Mouse (Mus musculus) v-Abl transformed pro-B cells (cell line): ENCODE data around the gene Spock1.
"Not testable (repeated sequence)": the region's sequence is repeated elsewhere in the genome, so short reads cannot be mapped to it uniquely, and the experiment has no call there.

ENCODE experiments used
- in situ Hi-C, 2 experiments: fragments of 400-800 bp; cut with MboI; formaldehyde crosslinking; loops; one replicate each; pipeline ENCODE4 v1.15.1; 2025; ENCODE audit not compliant: unreplicated experiment in 2 of 2

Spock1 gene

DNA sequence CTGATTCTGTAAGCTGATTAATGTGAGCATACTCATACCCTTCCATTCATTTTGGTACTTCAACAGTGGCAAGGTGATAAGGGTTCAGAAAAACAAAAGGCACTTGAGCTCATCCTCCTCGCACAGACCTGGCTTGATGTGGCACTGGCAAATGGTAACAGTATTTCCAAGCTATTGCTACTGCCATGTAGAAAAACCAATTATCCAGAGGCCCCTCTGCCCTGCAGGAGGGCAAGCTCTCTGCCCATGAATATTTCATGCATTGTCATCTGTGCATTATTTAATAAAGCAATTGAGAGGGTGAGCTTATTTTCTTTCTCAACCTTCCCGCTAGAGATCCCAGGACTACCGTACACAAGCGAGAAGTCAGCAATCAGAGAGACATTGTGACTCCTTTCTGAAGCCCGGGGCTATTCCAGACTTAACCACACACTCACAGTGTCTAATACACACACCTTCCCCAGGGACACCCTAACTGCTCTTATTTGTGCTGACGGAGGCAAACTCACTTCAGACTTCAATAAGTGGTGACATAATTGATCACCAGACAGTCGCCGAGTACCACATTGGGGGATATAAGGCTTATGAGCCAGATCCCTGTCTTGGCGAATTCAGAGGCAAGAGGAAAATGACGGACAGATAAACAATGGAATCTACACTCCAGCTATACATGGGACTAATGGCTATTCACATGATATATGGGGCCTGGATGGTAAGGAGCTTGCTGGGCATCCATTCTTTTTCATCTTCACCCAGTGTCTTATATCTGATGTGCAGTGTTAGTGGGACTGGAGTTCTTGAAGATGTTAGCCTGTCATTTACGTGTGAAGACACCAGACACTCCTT, 296.6 kb downstream of the Spock1 start:
- in situ Hi-C loops: no loop called here

- in situ Hi-C loops: no loop called here
Measured at GRCm38 (mm10) chr13:57609946-57610345, 298.2 kb downstream of the Spock1 start.

GRCm38 (mm10) chr13:57604437-57604836, 303.7 kb downstream of the Spock1 start:
- in situ Hi-C loops: no loop called here

- in situ Hi-C loops: no loop called here
Measured at GRCm38 (mm10) chr13:57603226-57603625, 304.9 kb downstream of the Spock1 start.

DNA sequence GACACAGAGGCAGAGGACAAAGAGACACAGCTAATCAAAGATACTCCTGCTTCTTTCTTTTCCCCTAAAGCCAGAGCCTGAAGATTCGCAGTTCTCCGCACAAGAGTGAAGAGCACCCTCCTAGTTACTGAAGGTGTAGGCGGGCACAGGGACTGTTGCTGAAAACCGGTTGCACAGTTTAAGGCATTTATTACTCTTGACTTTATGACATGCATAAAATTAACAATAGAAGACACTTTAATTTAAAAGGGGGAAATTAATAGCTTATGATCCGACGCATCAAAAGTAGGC, 312.4 kb downstream of the Spock1 start:
- in situ Hi-C loops: no loop called here

DNA sequence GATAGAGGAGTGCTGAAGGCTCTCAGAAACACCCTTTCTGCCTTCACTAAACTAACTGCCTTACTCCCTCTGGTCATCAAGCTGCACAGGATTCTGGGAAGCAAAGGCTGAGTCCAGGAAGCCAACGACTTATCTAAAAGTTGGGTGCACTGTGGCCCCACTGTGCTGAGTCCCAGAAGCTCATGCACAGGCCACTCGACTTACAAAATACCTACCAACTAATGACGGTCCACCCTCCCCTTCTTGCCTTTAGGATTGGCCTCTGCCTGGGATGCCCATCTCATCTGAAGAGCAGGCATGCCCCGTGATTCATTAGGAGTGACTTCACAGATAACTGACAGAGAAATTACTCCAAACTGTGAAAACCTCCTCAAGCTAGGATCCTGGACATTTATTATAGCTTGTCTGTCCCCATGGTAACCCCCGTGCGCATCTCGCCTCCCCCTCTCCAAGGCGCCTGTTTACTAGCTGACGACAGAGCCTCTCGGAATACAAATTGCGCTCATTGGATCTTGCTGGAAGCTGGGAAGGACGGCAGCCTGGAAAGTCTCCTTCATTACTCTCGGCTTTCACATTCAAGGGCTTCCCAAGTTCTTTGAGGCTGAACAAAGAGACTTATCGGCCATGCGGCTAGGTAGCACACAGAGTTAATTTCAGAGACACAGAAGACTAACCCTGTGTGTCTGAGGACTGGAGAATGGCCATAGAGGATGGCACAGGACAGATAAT, 312.9 kb downstream of the Spock1 start:
- in situ Hi-C loops: no loop called here

GRCm38 (mm10) chr13:57589338-57589914, 318.7 kb downstream of the Spock1 start:
- in situ Hi-C loops: not testable (repeated sequence)

DNA sequence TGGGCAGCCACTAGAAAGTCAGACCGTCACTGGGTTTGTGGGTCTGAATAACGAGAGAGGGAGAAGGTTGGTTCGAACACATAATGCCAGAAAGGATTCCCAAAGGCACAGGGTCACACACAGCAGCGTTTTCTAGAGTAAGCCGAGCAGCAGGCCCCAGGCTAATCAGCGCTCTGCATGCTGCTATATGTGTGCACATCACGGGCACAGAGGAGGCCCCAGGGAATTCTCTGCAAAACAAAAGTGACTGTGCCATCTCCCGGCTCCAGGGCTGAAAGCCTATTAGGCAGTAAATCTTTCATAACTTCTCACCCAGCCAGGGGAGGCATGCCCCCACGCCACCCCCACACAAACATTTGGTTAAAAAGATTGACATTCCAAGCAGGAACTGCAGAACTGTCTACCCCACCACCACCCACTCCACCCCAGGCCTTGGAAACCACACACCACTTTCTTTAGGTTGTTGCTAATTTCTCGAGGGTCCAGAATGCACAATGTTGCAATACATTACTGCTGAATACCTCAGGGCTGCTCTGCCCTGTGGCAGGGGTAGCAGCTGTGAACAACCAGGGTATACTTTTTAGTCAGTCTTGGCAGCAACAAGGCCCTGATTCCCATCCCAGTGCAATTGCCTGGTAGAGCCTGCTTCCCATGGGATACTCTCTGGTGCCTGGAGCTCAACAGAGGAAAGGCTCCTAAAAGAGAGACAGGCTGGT, 319.4 kb downstream of the Spock1 start:
- in situ Hi-C loops: no loop called here

DNA sequence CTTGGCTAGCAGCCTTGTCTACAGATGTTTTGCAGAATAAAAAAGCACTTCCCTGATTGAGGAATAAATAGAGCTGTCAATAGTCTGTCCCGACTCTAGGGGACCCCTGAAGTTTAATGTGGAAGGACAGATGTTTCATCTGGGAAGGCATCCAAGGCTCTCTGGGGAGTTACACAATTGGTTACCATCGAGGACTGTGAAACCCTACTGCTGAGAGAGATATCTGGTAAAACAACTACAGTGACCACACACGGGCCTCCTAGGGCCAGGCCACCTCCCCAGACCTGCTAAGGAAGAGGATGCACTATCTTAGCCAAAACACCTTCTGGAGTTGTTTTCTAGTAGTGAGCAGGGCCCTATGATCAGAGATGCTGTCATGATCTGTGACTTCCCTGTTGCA, 323.0 kb downstream of the Spock1 start:
- in situ Hi-C loops: no loop called here

- in situ Hi-C loops: no loop called here
Measured at GRCm38 (mm10) chr13:57582314-57582976, 325.7 kb downstream of the Spock1 start.

DNA sequence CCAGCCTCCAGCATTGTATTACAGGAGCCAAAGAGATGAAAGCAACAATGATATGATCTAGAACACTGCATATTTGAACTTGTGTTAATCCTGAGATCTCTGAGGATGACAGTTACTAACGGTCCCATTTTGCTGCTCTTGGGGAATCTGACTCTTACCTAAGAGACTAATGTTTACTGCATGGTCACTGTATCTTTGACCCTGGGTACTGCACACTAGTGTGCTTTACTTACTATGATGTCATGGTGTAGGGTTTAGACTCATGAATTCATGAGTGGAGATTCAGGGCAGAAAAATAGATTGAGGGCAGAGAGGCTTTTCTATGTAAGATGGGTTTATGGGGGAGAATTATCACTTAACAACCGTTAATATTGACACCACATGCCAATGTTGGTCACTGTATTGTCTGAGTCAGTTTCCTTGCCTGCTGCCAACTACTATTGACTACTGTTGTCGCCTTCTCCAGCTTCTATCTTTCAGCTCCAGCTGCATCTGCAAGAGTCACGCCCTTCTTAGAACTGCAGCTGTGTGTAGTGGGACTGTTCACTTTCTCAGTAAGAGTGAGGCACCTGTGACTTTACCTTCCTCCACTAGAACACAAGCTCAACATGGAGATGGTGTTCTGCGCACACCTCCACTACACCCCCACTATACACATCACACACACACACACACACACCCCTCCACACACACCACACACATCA, 330.4 kb downstream of the Spock1 start:
- in situ Hi-C loops: no loop called here

DNA sequence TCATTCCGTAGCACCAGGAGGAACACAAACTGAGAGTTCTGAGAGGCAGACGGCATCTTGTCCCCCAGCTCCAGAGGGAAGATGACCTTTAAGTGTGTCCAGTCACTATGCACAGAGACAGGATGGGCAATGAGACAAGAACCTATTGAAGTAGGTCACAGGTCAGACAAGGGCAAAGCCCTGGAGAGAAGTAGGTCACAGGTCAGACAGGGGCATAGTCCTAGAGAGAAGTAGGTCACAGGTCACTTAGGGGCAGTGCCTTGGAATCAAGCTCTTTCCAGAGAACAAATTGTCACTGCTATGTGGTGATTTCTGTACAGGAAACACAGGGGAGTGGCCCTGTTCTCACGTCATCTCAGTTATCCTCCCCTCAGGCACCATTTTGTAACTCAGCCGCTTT, 334.6 kb downstream of the Spock1 start:
- in situ Hi-C loops: no loop called here

GRCm38 (mm10) chr13:57568404-57568803, 339.7 kb downstream of the Spock1 start:
- in situ Hi-C loops: no loop called here

DNA sequence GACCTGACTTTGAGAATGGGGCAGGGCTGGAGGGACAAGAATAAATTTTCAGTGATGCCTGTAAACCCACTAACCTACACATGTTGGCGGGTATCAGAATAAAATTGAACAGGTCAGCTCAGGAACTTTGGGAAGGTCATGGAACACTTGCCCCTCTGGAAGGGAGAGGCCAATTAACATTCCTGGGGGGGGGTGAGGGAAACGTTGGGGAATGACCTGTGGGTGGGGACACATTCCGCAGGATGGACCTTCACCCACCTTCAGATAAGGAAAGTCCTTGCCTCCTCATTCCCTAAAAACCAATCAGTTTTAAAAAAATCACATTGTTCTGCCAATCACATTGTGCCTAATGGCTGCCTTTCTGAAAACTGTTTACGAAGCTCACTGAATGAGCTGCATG, 352.9 kb downstream of the Spock1 start:
- in situ Hi-C loops: no loop called here

DNA sequence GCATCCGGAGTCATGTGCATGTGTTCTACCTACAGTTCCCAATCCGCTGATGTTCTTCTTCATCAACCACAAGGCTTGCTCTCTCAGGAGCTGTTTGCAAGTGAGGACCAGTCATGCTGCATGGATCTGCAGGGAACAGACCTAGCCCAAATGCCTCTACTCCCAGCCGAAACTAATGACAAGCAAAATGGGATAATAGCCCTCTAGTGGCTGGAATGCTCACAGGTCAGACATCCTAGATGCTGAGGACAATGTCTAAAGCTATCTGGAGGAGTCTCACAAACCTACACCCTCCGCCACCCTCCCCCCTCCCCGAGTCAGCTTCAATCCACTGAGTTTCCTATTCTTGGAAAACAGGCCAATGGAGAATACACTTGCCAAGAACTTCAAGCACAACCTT, 358.4 kb downstream of the Spock1 start:
- in situ Hi-C loops: no loop called here

DNA sequence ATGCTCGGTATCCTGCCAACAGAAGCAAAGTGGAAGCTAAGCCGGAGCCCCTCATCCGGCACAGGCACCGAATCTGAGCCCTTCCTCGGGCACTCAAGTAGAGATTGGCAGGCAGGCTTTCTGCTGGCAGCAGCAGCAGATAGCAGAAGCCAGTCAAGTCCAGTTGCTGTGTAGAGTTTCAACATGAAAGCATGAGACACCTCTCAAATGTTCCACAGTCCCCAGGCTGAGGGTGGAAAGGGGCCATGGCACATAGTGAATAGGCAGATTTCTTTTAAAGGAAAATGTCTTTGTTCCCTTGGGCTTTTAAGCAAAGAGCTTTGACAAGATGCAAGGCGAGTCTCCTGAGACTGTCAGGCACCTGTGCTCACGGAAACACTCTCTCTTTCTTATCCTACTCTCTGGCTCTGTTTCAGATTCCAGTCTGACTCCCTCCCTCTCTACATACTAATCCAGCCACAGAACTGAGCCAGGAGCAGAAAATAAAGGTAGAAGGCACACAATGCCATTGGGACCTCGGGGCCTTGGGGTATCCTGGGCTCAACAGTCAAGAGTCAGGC, 371.1 kb downstream of the Spock1 start:
- in situ Hi-C loops: no loop called here

GRCm38 (mm10) chr13:57534325-57534724, 373.8 kb downstream of the Spock1 start:
- in situ Hi-C loops: no loop called here

DNA sequence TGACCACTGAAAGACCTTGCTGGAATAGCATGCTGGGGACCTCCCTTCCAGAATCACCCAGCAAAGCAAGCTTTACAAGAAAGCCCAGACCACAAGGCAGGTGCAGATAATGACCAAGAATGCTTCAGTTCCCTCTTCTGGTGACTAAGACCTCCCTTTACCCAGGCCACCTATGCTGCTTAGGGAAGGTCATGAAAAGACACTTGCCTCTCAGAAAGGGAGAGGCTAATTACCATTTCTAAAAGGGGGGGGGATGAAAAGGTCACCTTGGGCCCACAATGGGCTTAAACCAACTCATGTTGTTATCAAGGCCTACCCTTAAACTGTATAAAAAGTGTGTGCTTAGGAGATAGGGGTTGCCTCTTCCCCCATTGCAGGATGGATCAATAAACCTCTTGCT, 382.2 kb downstream of the Spock1 start:
- in situ Hi-C loops: no loop called here

- in situ Hi-C loops: no loop called here
Measured at GRCm38 (mm10) chr13:57524546-57524945, 383.6 kb downstream of the Spock1 start.

GRCm38 (mm10) chr13:57523366-57523765, 384.8 kb downstream of the Spock1 start:
- in situ Hi-C loops: no loop called here
